Mouse (Mus musculus) 3134 (cell line): ENCODE measurements around the gene Nudt16l1.

ENCODE experiments used
- DNase-seq: peaks from one replicate; pipeline ENCODE4 v3.0.0-alpha.2; 2011; ENCODE audit warnings: low spot score; ENCODE audit not compliant: insufficient read length; ENCODE audit errors: extremely low read depth

Nudt16l1 gene

GRCm38 (mm10) chr16:4938461-4938860, at the start of gene Nudt16l1:
Nudt16l1 (plus strand) TSS chr16:4938761.
- no peak for DNase-seq

GRCm38 (mm10) chr16:4890201-4890709, 48.3 kb upstream of the Nudt16l1 start:
- DNase-seq = no peak

GRCm38 (mm10) chr16:4892171-4892570, 46.4 kb upstream of the Nudt16l1 start:
- no peak for DNase-seq

- DNase-seq = no peak
Measured at GRCm38 (mm10) chr16:4894201-4894908, 44.2 kb upstream of the Nudt16l1 start.

GRCm38 (mm10) chr16:4896249-4897027, 42.1 kb upstream of the Nudt16l1 start:
- no peak for DNase-seq

- no peak for DNase-seq
Measured at GRCm38 (mm10) chr16:4897146-4897730, 41.3 kb upstream of the Nudt16l1 start.

- DNase-seq = no peak
Measured at GRCm38 (mm10) chr16:4898881-4899280, 39.7 kb upstream of the Nudt16l1 start.

GRCm38 (mm10) chr16:4899711-4900110, 38.9 kb upstream of the Nudt16l1 start:
- no peak for DNase-seq

- DNase-seq = no peak
Measured at GRCm38 (mm10) chr16:4901167-4901566, 37.4 kb upstream of the Nudt16l1 start.

GRCm38 (mm10) chr16:4902390-4902789, 36.2 kb upstream of the Nudt16l1 start:
- no peak for DNase-seq

GRCm38 (mm10) chr16:4903491-4904102, 35.0 kb upstream of the Nudt16l1 start:
- DNase-seq = no peak

GRCm38 (mm10) chr16:4904878-4905277, 33.7 kb upstream of the Nudt16l1 start:
- no peak for DNase-seq

- no peak for DNase-seq
Measured at GRCm38 (mm10) chr16:4905591-4905990, 33.0 kb upstream of the Nudt16l1 start.

GRCm38 (mm10) chr16:4906559-4906958, 32.0 kb upstream of the Nudt16l1 start:
- DNase-seq = no peak

- no peak for DNase-seq
Measured at GRCm38 (mm10) chr16:4907386-4907785, 31.2 kb upstream of the Nudt16l1 start.

- DNase-seq = no peak
Measured at GRCm38 (mm10) chr16:4907972-4908371, 30.6 kb upstream of the Nudt16l1 start.

GRCm38 (mm10) chr16:4909745-4910144, 28.8 kb upstream of the Nudt16l1 start:
- DNase-seq = no peak

GRCm38 (mm10) chr16:4910758-4911157, 27.8 kb upstream of the Nudt16l1 start:
- no peak for DNase-seq

- DNase-seq = no peak
Measured at GRCm38 (mm10) chr16:4912074-4912648, 26.4 kb upstream of the Nudt16l1 start.

GRCm38 (mm10) chr16:4912907-4913782, 25.4 kb upstream of the Nudt16l1 start:
- DNase-seq = peak; percentile 71
